Mouse (Mus musculus) midbrain, embryonic 11.5 days (tissue): ENCODE measurements around the gene Cracr2a. TPM values are rescaled to one million over a fixed set of nuclear protein-coding genes. Genes with fewer than 3 reads are reported as not detected.

ENCODE experiments used
- ATAC-seq: fragments of 200-750 bp; cut with Nextera tagmentation; 2 replicates; pipeline ENCODE4 v1.8.0; 2017; ENCODE audit warnings: moderate TSS enrichment, moderate library complexity; ENCODE audit not compliant: low FRiP score
- DNase-seq: peaks from one replicate; pipeline ENCODE4 v3.0.0; 2015; ENCODE audit warnings: low spot score; ENCODE audit errors: missing footprints
- H3K27ac ChIP-seq: fragments of 300-500 bp; sonication (generic); 2 replicates; pipeline ENCODE4 v1.5.1; 2014; ENCODE audit warnings: low read depth, low read length
- H3K27me3 ChIP-seq: fragments of 300-500 bp; sonication (generic); 2 replicates; pipeline ENCODE4 v1.6.1; 2014; ENCODE audit warnings: mild to moderate bottlenecking, low read length, moderate library complexity, mixed read lengths; ENCODE audit not compliant: control insufficient read depth, insufficient read depth
- H3K36me3 ChIP-seq: fragments of 300-500 bp; sonication (generic); 2 replicates; pipeline ENCODE4 v1.6.1; 2014; ENCODE audit warnings: mild to moderate bottlenecking, low read length, moderate library complexity, mixed read lengths; ENCODE audit not compliant: control insufficient read depth, insufficient read depth
- H3K4me1 ChIP-seq: fragments of 300-500 bp; sonication (generic); 2 replicates; pipeline ENCODE4 v1.6.1; 2014; ENCODE audit warnings: low read length; ENCODE audit not compliant: control insufficient read depth, insufficient read depth
- H3K4me2 ChIP-seq: fragments of 300-500 bp; sonication (generic); 2 replicates; pipeline ENCODE4 v1.6.1; 2014; ENCODE audit warnings: mild to moderate bottlenecking, moderate library complexity
- H3K4me3 ChIP-seq: fragments of 300-500 bp; sonication (generic); 2 replicates; pipeline ENCODE4 v1.5.1; 2014; ENCODE audit warnings: low read depth, low read length
- H3K9ac ChIP-seq: fragments of 300-500 bp; sonication (generic); 2 replicates; pipeline ENCODE4 v1.6.1; 2014; ENCODE audit warnings: low read length
- H3K9me3 ChIP-seq: fragments of 300-500 bp; sonication (generic); 2 replicates; pipeline ENCODE4 v1.6.1; 2016; ENCODE audit warnings: low read length; ENCODE audit not compliant: control insufficient read depth
- WGBS: fragments of 180-500 bp; shearing (Covaris S2); extraction: QIAGEN DNeasy Blood & Tissue Kit; methylation state at CpG from one replicate; pipeline ENCODE4 v1.1.7; 2014; 5-methylcytosine and 5-hydroxymethylcytosine counted together
- polyA plus RNA-seq: library from polyadenylated mRNA; unstranded; fragments of >200 nt; fragmentation: Nextera tagmentation; extraction: Ambion mirVana; gene quantifications from 2 replicates; pipeline ENCODE4 v1.2.1, GENCODE M21; 2014

The Cracr2a gene
- polyA plus RNA-seq, 1 experiment from 2014 or later: 0.34 TPM

- ATAC-seq (no peak), DNase-seq (no peak)
- H3K27me3 ChIP-seq: no peaks in the 10 kb centered on the region
- no peak overlapping the region for H3K4me2 ChIP-seq
- no peak overlapping the region for H3K9ac ChIP-seq
- H3K9me3 ChIP-seq: no peaks in the 10 kb centered on the region
- no peak overlapping the region for H3K4me3 ChIP-seq
- H3K27ac ChIP-seq: no peak overlapping the region
- peaks cover 34% of the 10 kb centered on the region for H3K4me1 ChIP-seq
- WGBS: 89% methylated on average over 14 of the region's 14 CpGs
- H3K36me3 ChIP-seq: no peaks in the 10 kb centered on the region
These were observed 158.7 kb downstream of the Cracr2a start for GRCm38 (mm10) chr6:127719875-127720274.

GRCm38 (mm10) chr6:127723126-127723525 is 162.0 kb downstream of the Cracr2a start:
- Histone ChIP-seq H3K9me3 (no peaks in the 10 kb centered on the region), H3K4me2 (no peak overlapping the region), H3K27me3 (no peaks in the 10 kb centered on the region), H3K4me3 (no peak overlapping the region), H3K27ac (no peak overlapping the region), H3K4me1 (peaks cover 17% of the 10 kb centered on the region), H3K36me3 (no peaks in the 10 kb centered on the region), H3K9ac (peak overlapping the region; percentile 12; the same call in 1 of the 2 replicates)
- no peak for DNase-seq
- 27% methylated on average over 8 of the region's 8 CpGs for WGBS
- no peak for ATAC-seq

Other genes with a start within 250 kb of the Cracr2a start
- gene Parp11, start 114.5 kb upstream of the Cracr2a start, polyA plus RNA-seq: 62.1 and 64.9 TPM in 2 replicates
- 27.4 and 29.2 TPM in 2 replicates for gene Prmt8, start 208.1 kb downstream of the Cracr2a start, polyA plus RNA-seq